Mouse (Mus musculus): ENCODE data around the gene Map1a.

Map1a gene

DNA sequence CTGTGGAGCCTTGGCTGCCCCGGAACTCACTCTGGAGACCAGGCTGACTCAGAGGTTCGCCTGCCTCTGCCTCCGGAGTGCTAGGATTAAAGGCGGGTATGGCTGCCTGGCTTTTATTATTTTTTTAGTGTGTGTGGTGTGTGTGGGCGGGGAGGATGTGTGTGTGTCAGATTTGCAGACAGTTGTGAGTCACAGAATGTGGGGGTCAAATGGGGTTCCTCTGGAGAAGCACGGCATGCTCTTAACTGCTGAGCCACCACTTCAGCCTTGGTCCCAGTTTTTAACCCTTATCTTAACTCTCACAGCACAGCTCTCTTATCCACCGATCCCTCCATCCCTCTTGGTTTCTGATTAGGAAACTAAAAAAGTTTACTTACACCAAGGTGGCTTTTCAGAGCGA is 26.9 kb downstream of the Map1a start:
- no peak for DNase-seq

DNA sequence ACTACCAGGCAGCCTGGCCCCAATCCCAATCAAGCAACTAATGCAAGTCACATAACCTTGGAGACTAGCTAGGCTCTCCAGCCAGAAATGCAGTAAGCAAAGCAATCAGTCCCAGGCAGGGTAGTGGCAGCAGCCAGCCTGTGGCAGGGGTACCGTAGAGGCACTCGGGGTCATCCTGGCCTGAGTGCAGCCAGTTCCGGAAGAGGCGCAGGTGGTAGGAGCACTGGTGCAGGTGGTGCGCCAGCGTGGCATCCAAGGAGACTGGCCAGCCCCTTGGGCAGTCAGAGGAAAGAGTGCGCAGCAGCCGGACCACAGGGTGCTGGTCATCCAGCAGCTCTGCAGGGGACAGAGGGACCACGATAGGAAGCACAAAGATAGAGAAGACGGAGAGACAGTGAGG is 33.6 kb downstream of the Map1a start:
- no peak for DNase-seq

DNA sequence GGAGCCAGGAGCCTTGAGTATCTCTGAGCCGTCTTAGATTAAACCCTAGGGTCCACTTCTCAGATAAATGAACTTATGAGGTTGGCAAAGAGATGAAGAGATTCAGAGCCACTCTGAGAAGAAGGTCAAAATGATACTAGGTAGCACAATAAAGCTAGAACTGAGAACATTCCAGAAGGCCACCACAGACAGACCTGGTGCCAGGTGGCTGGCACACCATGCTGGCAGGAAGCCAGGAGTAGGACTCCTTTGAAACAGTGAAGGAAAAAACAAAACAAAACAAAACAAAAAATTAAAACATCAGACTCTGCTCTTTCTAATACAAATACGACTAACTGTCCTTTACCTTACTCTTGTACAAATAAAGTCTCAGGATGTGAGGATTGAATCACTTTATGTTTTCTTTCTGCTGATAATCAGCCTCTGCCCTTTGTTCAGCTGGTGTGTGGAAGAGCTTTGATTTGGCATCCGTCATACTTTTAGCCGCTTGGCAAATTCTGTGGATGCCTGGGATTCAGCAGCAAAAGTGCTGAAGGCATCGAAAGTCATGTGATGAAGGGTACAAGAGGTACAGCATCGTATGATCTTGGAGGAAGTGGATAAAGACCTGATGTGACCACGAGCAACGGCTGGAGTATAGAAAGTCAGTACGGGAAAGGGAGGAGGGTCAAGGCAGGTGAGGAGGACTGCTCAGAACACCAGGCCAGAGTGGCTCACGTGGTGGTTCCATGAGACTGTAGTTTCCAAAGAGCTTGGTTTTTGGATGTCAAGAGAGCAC is 34.5 kb downstream of the Map1a start:
- DNase-seq = no peak

DNA sequence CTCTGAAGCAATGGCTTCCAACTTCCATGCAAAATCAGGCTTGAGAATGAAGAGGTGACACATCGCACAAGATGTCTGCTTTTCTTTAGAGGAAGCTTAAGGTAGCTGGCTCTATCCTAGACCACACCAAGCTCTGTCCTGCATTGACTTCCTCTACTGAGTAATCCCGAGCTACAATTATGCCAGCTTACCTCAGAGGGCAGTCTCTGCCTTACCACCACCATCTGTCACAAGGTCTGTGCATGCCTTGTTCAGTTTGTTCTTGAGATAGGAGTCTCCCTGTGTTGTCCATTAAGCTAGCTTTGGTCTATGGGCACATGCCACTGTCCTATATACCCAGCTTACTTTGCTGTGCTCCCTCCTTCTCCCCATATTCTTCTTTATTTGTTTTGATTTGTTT is 40.1 kb downstream of the Map1a start:
- DNase-seq = peak; percentile 4

DNA sequence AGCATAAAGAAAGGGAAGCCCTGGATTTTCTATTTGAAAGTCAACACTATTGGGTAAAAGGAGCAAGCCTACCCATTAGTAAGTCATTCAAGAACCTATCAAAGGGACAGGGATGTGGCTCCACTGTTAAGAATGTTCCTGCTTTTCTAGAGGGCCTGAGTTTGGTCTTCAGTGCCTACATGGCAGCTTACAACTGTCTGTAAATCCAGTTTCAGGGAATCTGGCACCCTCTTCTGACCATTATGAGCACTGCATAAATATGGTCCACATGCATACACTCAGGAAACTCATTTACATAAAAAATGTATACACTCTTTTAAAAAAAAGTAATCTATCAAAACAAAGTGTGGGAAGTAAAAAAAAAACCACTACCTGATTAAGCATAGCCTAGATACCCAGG is 49.7 kb downstream of the Map1a start:
- peak; percentile 13 for DNase-seq

DNA sequence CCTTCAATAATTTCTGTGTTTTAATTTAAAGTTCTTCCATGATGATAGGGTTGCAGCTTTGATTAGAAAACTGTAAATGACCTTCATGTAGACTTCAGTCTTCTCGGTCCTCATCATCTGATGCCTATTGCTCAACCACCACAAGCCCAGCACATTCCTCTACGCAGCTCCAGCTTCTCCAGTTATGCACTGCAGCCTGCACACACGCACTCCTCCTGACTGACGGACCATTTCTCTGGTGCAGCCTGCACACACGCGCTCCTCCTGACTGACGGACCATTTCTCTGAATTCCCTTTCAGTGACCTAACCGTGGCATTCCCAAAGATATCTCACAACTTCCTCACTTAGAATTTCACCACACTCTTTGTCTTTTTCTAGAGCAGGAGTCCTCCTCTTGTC is 63.8 kb downstream of the Map1a start:
- DNase-seq = peak; percentile 26

DNA sequence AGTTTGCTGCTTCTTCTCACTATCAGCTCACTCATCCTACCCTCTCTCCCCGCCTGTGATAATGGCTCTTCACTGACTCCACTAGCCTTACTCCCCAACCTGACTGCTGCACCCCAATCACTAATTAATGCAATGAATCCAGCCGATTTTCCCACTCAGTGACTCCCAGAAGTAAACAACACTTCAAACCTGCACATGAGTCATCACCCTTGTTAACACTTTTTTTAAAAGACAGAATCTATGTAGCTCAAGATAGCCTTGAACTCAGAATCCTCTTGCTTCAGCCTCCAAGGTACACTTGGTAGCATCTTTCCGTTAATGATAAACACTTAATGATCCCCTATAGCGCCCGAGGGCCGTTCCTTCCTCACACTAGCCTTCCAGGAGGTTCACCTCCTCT is 65.0 kb downstream of the Map1a start:
- DNase-seq = peak; percentile 10

DNA sequence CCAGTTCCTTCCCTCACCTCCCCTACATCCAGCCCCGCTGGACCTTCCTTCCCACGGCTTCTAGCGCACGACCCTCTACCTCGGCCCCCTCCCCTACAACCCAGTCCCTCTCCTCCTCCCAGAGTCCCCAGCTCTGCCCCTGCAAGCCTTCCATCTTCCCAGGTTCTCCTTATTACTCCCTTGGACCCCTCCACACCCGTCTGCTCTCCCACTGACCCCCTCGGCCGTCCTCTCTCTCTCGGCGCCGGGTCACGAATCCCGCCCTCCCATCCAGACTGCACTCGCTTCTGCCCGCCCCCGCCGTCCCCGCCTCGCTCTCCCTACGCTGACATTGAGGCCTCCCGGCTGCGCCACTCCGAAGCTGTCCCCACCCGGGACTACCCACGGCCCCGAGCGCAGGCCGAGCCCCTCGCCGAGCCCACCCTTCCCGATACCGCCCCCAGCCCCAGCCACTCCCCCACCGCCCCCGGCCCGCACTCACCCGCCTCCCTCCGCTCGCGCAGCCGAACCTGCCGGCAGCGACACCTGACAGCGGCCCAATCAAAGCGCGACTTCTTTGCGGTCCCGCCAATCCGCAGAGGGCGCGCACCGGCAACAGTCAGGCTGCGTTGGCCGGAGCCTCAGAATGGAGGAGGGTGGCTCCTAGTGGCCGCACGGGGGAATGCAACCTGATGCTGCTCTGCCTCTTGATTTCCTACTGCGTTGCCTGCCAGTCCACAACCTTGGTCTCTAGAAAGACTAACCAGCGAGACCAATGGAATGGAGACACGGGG is 65.6 kb downstream of the Map1a start, which contains the start of gene Ppip5k1:
Gene Ppip5k1 (minus strand): TSS at position 577 of the 773 bp plus-strand sequence.
- DNase-seq = peak; percentile 99

DNA sequence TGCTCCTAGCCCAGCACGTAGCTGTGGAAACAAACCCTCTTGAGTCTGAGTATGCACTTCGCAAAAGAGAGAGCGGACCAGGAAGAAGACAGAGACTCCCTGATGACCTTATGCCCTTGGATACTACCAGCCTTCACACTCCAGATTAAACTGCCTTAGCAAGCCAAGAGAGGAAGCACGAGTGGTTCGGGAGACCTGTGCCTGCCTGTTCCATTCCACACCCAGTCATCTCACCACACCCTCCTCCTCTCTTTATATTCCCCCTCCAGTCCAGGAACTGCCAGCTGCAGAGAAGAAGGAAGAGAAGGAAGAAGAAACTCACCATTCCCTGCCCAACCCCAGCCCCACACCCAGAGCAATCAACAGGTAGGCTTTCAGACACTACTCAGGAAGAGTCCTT is 68.1 kb downstream of the Map1a start, which contains the start of gene Ckmt1:
Gene Ckmt1 (plus strand): TSS at position 221 of the 400 bp plus-strand sequence.
- peak; percentile 30 for DNase-seq

DNA sequence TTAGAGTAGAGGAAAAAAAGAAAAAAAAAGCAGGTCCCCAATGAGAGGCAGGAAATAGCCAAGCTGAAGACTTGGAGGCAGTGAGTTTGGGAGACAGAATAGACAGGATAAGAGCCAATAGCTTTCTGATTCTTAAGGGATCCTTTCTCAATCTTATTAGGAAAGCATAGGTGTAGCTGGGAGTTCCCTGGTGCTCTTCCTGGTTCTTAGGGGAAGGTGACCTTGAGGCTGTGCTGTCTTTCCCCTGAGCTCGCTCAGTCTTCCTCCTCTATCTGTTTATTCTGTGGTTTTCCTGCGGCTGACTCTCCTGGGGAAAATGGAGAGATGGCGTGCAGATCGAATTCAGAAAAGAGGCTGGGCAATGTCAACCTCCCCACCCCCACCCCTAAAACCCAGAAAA is 68.6 kb downstream of the Map1a start:
- DNase-seq = no peak

DNA sequence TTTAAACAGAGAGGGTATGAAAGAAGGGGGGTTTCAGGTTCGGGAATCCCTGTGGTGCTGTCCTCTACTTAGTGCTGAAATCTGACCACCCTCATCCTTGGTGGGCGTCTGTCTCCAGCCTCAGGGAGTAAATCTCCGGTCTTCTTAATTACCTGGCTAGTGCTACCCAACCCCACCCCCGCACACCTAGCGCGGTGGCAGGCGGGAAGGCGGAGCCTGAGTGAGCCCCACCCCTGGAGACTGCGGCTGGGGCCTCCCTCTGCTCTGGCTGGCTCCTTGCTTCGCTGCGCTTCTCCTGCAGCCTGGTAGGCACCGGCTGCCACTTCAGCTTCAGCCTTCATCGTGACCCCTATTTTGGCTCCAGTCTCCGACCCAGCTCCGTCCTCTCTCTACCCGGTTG is 69.0 kb downstream of the Map1a start:
- DNase-seq = peak; percentile 80

DNA sequence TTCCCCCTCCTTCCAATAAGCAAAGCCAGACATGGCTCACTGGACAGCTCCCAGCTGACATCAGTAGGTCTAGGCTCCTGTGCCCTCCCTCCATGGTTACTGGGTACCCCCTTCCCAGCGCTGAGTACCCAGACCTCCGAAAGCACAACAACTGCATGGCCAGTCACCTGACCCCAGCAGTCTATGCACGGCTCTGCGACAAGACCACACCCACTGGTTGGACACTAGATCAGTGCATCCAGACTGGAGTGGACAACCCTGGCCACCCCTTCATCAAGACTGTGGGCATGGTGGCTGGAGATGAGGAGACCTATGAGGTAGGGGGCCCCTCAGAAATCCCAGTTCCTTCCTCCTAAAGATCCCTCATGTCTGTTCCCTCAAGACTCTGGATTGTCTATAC is 70.1 kb downstream of the Map1a start:
- DNase-seq = no peak
